Mouse (Mus musculus): ENCODE measurements around the gene A930004D18Rik. TPM values are rescaled to one million over a fixed set of nuclear protein-coding genes. Genes with fewer than 3 reads are reported as not detected.

The A930004D18Rik gene
- total and polyA plus RNA-seq, 3 experiments, result 0.39 to 1.8 TPM; not detected in 1

DNA sequence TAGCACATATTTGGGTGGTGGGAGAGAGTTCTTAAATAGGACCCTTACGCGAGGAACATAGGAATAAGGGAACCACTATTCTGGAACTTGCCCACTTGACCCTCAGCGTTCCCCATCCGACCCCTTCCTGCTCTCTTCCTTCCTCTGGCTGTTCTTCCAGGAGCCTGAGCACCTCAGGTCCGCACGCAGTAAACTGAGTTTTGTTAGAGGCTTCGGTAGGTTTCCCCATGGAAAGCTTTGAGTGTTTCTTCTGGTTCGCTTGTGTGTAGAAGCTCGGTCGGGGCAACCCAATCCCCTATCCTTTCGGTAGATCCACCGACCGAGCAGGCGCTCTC is 11.8 kb downstream of the A930004D18Rik start:
- peaks cover 2 to 8% of the 10 kb centered on the region in 2 experiments; a peak in 3 of 4 replicates for H3K27me3 ChIP-seq (ENCODE audit: control insufficient read depth in 1 of 2, insufficient read depth in 2 of 2, low read length in 2 of 2)

DNA sequence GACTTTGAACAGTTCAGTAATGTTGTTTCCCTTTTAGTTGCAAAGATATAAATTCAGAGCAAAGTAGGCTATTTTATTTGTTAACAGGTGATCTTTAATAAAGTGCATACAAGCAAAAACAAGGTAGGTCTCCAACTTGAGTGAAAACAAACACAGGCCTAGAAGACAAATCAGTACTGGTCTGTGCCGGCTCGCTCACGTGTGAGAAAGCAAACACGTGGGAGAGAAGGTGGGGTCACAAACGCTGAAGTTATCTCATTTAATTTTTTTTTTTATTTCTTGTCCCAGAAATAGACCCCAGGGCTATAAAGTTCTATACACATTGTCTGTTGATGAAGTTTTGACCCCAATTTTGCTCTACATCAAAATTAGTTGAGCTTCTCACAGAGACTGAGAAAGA is 12.4 kb downstream of the A930004D18Rik start:
- Histone ChIP-seq H3K4me3 (ENCODE audit: control insufficient read depth in 1 of 2, insufficient read depth in 1 of 2, low read depth in 2 of 2, low read length in 2 of 2) (no peak overlapping the region), H3K4me1 (ENCODE audit: control insufficient read depth in 1 of 2, insufficient read depth in 2 of 2, low read length in 2 of 2) (peaks cover 0 to 5% of the 10 kb centered on the region in 2 experiments; a peak in 1 of 4 replicates), H3K27ac (ENCODE audit: control insufficient read depth, low read depth, low read length) (no peak overlapping the region), H3K27me3 (ENCODE audit: control insufficient read depth in 1 of 2, insufficient read depth in 2 of 2, low read length in 2 of 2) (peaks cover 2 to 8% of the 10 kb centered on the region in 2 experiments; a peak in 3 of 4 replicates), H3K36me3 (ENCODE audit: control insufficient read depth in 1 of 2, insufficient read depth in 2 of 2, low read length in 2 of 2) (no peaks in the 10 kb centered on the region), H3K9me3 (replicated peaks; ENCODE audit: insufficient read depth, low read length) (no peaks in the 10 kb centered on the region), H3K79me2 (ENCODE audit: control insufficient read depth, insufficient read depth, low read length, poor library complexity) (no peaks in the 10 kb centered on the region), H3K9ac (ENCODE audit: control insufficient read depth, low read depth, low read length, poor library complexity, severe bottlenecking) (no peak overlapping the region)
- no peak for DNase-seq (ENCODE audit: low read depth, low spot score)
- TF ChIP-seq USF2 (IDR thresholded peaks at IDR 0.05; ENCODE audit: borderline replicate concordance in 1 of 2, insufficient read depth in 1 of 2, low read depth in 1 of 2, low read length in 2 of 2) (no peak), GABPA (IDR thresholded peaks at IDR 0.05; ENCODE audit: low read depth, low read length) (no peak), POLR2AphosphoS2 (IDR thresholded peaks at IDR 0.05; ENCODE audit: low read length) (no peak), ETS1 (IDR thresholded peaks at IDR 0.05; ENCODE audit: low read depth, low read length) (no peak), MYB (IDR thresholded peaks at IDR 0.05; ENCODE audit: low read depth, low read length) (no peak), MAFK (IDR thresholded peaks at IDR 0.05; ENCODE audit: borderline replicate concordance, low read depth, low read length) (no peak), TCF12 (IDR thresholded peaks at IDR 0.05; ENCODE audit: low read depth, low read length) (no peak), POLR2A (IDR thresholded peaks at IDR 0.05; ENCODE audit: control insufficient read depth in 1 of 2, insufficient read depth in 1 of 2, low read depth in 1 of 2, low read length in 2 of 2, poor library complexity in 1 of 2) (no peak), ZNF384 (IDR thresholded peaks at IDR 0.05; ENCODE audit: low read depth, low read length) (no peak), EP300 (IDR thresholded peaks at IDR 0.05; ENCODE audit: low read depth in 1 of 2, low read length in 2 of 2) (no peak), ZC3H11A (IDR thresholded peaks at IDR 0.05; ENCODE audit: low read depth, low read length) (no peak), SIN3A (IDR thresholded peaks at IDR 0.05; ENCODE audit: low read length) (no peak)

More for the DNA sequence above, 11.8 kb downstream of the A930004D18Rik start:
- DNase-seq (ENCODE audit: low read depth, low spot score), result no peak
- Histone ChIP-seq H3K9me3 (replicated peaks; ENCODE audit: insufficient read depth, low read length) (no peaks in the 10 kb centered on the region), H3K9ac (ENCODE audit: control insufficient read depth, low read depth, low read length, poor library complexity, severe bottlenecking) (no peak overlapping the region), H3K4me3 (ENCODE audit: control insufficient read depth in 1 of 2, insufficient read depth in 1 of 2, low read depth in 2 of 2, low read length in 2 of 2) (no peak overlapping the region), H3K79me2 (ENCODE audit: control insufficient read depth, insufficient read depth, low read length, poor library complexity) (no peaks in the 10 kb centered on the region), H3K27ac (ENCODE audit: control insufficient read depth, low read depth, low read length) (no peak overlapping the region), H3K36me3 (ENCODE audit: control insufficient read depth in 1 of 2, insufficient read depth in 2 of 2, low read length in 2 of 2) (no peaks in the 10 kb centered on the region), H3K4me1 (ENCODE audit: control insufficient read depth in 1 of 2, insufficient read depth in 2 of 2, low read length in 2 of 2) (peaks cover 0 to 5% of the 10 kb centered on the region in 2 experiments; a peak in 1 of 4 replicates)
- no peak for TF ChIP-seq SMC3 (IDR thresholded peaks at IDR 0.05; ENCODE audit: low read depth, low read length)
- no peak for TF ChIP-seq TBP (IDR thresholded peaks at IDR 0.05; ENCODE audit: low read depth, low read length)
- no peak for TF ChIP-seq USF1 (IDR thresholded peaks at IDR 0.05; ENCODE audit: low read depth, low read length)
- TF ChIP-seq ZKSCAN1 (IDR thresholded peaks at IDR 0.05; ENCODE audit: low read depth, low read length), result no peak
- no peak for TF ChIP-seq UBTF (IDR thresholded peaks at IDR 0.05; ENCODE audit: borderline replicate concordance, insufficient read depth, low read depth, low read length)
- TF ChIP-seq MAX (IDR thresholded peaks at IDR 0.05; ENCODE audit: low read length), result no peak
- TF ChIP-seq ZMIZ1 (IDR thresholded peaks at IDR 0.05; ENCODE audit: low read depth, low read length), result no peak
- no peak for TF ChIP-seq E2F4 (IDR thresholded peaks at IDR 0.05; ENCODE audit: borderline replicate concordance, low read depth, low read length)
- TF ChIP-seq ZC3H11A (IDR thresholded peaks at IDR 0.05; ENCODE audit: low read depth, low read length), result no peak
- TF ChIP-seq RAD21 (IDR thresholded peaks at IDR 0.05; ENCODE audit: low read depth, low read length), result no peak
- TF ChIP-seq MEF2A (IDR thresholded peaks at IDR 0.05; ENCODE audit: extremely low read depth, insufficient replicate concordance, low read depth, low read length, poor library complexity, severe bottlenecking), result no peak
- TF ChIP-seq BHLHE40 (IDR thresholded peaks at IDR 0.05; ENCODE audit: borderline replicate concordance, low read depth, low read length), result no peak
- no peak for TF ChIP-seq MYC (IDR thresholded peaks at IDR 0.05; ENCODE audit: low read depth, low read length)
- TF ChIP-seq POLR2AphosphoS5 (IDR thresholded peaks at IDR 0.05; ENCODE audit: borderline replicate concordance, low read depth, low read length), result no peak
- no peak for TF ChIP-seq ZNF384 (IDR thresholded peaks at IDR 0.05; ENCODE audit: low read depth, low read length)
